Mouse (Mus musculus) liver, embryonic 14.5 days (tissue): ENCODE measurements around the gene Osbpl10.
A peak's percentile ranks its signal among the peaks of the same experiment; 100 is the strongest.

Experiments
- CTCF ChIP-seq: IDR thresholded peaks from 2 replicates; pipeline ENCODE4 v1.5.1; 2016; ENCODE audit warnings: antibody characterized with exemption, low read depth, control low read depth
- EP300 ChIP-seq: IDR thresholded peaks from 2 replicates; pipeline ENCODE4 v1.6.1; 2016; ENCODE audit warnings: antibody characterized with exemption, low read depth

- TF ChIP-seq CTCF (no peak), EP300 (peak; percentile 93)
Observed at GRCm38 (mm10) chr9:115165996-115166395, 187.6 kb downstream of the Osbpl10 start.
